Mouse (Mus musculus): ENCODE measurements around the gene Setd1a.
"Not testable (repeated sequence)": the region's sequence is repeated elsewhere in the genome, so short reads cannot be mapped to it uniquely, and the experiment has no call there.

DNA sequence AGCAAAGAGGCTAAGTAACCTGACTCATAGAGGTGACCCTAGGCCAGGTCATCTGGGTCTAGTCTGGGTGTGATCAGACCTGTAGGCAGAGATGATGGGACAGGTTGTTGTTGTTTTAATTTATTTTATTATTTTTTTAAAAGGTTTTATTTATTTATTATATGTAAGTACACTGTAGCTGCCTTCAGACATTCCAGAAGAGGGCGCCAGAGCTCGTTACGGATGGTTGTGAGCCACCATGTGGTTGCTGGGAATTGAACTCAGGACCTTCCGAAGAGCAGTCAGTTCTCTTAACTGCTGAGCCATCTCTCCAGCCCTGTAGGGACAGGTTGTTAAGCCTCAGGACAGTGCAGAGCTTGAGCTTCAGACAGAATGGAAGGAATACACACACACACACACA lies 61.4 kb downstream of the Setd1a start:
- not testable (repeated sequence) for TF ChIP-seq CTCF, EP300 (IDR thresholded peaks at IDR 0.05; ENCODE audit: low read depth)

Measured in heart, postnatal 0 days (tissue).